Mouse (Mus musculus) large intestine, adult 2 months (tissue): ENCODE results near the gene Mzf1. TPM values are rescaled to one million over a fixed set of nuclear protein-coding genes. Genes with fewer than 3 reads are reported as not detected.

Experiments
- DNase-seq: peaks from one replicate; pipeline ENCODE4 v3.0.0-alpha.2; 2012; ENCODE audit warnings: low read depth, low spot score
- WGBS: fragments of 180-500 bp; shearing (Covaris S2); methylation state at CpG from one replicate; pipeline ENCODE4 v1.1.7; 2018; 5-methylcytosine and 5-hydroxymethylcytosine counted together
- polyA plus RNA-seq: library from polyadenylated mRNA; depleted of rRNA; stranded (reverse); fragments of >200 nt; gene quantifications from 2 replicates; pipeline ENCODE4 v1.2.3, GENCODE M21; 2012; rRNA removed

Gene Mzf1
- polyA plus RNA-seq, 1 experiment: 0.66 TPM

DNA sequence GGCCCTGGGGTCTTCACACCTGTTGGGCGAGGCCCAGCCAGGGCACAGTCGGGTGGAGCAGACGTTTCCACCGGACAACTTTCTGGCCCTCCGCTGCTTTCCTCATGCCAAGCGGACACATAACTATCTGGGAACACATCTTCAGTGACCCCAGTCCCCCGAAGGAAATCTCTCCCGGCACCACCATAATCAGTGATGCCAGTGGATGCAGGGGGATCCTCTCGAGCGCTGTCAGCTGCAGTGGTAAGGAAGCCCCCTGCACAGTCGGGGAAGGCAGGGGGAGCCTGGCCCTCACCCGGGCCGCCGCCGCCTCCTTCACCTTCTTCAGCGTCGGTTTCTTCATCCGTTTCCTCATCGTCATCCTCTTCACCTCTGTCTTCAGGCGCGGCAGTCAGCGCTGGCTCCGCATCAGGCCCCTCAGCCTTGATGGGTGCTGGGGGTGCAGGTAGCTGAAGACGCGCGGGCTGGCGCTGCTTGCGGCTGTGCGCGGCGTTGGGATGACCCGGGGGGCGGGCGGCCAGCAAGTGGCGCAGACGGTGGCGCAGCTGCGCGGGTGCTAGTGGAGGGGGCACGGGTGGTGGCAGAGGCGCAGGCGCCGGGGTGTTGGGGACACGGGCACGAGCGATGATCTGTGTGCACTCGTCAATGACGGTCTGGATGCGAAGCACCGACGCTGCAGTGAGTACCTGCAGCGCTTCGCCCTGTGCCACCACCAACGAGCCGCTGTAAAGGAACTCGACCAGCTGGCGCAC lies 47.0 kb downstream of the Mzf1 start:
- DNase-seq: no peak
- WGBS: 82% methylated on average over 57 of the region's 57 CpGs

DNA sequence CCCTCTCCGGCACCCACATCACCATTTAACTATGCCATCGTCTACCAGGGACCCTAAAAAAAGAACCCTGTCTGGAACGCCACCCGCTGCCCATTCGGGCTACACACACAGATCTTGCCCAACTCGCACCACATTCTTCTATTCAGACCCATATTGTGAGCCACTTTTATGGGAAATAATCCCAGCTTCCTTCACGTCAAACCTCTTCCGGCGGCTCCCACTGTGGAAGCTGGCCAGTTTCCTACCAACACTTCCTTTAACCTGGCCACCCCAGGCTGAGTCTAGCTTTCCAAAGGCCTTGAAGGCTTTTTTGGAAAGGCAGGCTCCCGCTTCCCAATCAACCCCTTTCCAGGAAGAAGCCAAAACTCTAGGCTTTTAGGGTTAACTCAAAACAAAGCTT lies 48.0 kb downstream of the Mzf1 start:
- 93% methylated on average over 10 of the region's 10 CpGs for WGBS
- no peak for DNase-seq

DNA sequence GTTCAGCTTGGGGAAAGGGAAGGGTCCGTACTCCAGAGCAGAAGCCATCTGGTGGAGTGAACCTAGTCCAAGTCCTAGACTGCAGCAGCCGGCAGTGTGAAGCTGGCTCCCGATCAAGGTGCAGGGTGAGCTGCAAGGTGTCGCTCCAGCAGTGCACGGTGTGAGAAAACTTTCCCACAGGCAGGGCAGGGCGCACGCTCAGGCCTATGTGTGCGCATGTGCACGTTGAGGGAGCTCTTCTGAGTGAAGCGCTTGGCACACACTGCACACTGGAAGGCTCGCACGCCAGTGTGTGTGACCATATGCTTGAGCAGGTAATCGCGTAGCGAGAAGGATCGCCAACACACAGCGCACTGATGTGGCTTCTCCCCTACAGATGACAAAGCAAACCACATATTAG lies 48.6 kb downstream of the Mzf1 start:
- 93% methylated on average over 17 of the region's 17 CpGs for WGBS
- DNase-seq: no peak

DNA sequence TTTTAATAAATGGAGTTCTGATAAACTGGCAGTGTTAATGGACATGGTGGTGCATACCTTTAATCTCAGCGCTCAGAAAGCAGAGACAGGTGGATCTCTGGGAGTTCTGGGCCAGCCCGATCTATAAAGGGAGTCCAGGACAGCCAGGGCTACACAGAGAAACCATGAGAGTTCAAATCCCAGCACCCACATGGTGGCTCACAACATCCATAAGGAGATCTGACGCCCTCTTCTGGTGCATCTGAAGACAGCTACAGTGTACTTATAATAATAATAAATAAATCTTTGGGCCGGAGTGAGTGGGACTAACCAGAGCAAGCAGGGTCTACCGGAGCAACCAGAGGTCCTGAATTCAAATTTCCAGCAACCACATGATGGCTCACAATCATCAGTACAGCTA lies 51.2 kb downstream of the Mzf1 start:
- DNase-seq: no peak
- WGBS: 82% methylated on average over 5 of the region's 5 CpGs

DNA sequence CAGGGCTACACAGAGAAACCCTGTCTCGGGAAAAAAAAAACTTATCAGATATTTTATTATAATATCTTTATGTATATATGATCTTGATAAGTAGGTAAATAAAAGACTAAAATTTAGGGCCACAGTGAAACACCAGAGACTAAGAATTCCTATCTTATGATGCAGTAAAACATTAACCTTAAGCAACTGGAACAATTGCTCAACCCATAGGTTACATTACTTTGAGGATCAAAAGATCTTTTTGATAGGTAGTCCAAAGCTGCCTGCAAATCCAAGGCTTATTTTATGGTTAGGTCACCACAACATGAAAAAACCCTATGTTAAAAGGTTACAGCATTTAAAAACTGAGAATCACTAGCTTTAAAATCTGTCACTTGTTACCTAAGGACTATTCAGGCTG lies 53.0 kb downstream of the Mzf1 start:
- WGBS: 19% methylated on average over 1 of the region's 1 CpGs

DNA sequence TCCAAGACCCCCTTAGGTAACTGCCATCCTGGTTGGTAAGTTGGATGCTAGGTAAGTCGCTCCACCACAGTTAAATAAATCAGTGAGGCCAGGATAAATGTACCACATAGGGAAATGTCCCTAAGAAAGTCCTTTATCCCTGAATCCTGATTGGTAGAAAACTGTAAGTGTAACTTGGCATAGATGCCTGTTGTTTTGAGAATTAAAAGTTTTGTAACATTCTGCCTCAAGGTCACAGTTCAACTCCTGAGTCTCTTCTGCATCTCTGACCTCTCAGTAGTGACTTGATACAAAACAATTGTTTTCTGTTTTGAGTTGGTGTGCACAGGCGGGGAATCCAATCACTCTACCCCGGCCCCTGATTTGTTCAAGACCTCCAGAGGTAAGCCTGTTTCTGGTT lies 55.7 kb downstream of the Mzf1 start, which contains the start of gene Trim28:
Gene Trim28 (plus strand): TSS at position 264 of the 400 bp plus-strand sequence.
- WGBS: 94% methylated on average over 3 of the region's 3 CpGs
- no peak for DNase-seq

More for the DNA sequence above, 53.0 kb downstream of the Mzf1 start:
- no peak for DNase-seq

DNA sequence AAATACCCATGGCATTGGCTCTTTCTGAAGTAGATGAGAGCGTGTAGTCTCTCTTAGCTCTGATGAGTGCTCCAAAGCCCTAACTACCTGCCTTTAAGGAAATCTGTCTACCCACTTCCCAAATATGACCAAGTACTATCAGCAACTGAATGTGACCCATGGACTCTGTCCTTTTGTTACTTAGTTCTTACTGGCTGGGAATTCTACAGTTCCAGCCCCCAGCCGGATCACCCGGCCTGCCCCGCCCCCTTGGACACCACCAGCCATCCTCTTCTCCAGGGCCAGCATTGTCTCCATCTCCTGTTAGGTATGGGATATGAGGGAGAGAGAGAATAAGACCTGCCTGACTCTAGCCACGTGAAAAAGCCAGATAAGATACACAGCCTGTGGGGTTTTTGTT lies 56.5 kb downstream of the Mzf1 start, which contains the start of gene Slc27a5:
Gene Slc27a5 (minus strand): TSS at position 140 of the 400 bp plus-strand sequence.
- 65% methylated on average over 5 of the region's 5 CpGs for WGBS
- DNase-seq: no peak

GRCm38 (mm10) chr7:12997230-12997629 lies 57.3 kb downstream of the Mzf1 start:
- WGBS: 69% methylated on average over 5 of the region's 5 CpGs
- DNase-seq: no peak

- no peak for DNase-seq
These were observed 58.7 kb downstream of the Mzf1 start for GRCm38 (mm10) chr7:12995862-12996261.

DNA sequence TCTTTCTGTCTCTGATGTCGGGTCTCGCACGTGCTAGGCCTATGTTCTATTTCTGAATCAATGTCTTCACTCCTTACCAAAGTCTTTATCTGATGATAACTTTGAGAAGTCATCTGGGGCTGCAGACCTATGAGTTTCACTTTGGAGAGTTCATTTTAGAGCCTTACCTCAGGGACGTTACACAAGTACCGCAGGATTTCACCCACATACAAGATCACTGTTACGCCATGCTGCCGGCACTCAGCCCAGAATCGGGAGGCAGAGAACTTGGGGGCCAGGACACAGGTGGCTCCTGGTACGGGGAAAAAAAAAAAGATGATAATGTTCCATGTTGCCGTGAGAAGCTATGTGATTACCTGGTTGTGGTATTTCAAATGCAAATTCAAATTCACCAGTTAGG lies 61.4 kb downstream of the Mzf1 start:
- WGBS: 88% methylated on average over 10 of the region's 10 CpGs

More for the DNA sequence above, 61.4 kb downstream of the Mzf1 start:
- no peak for DNase-seq

Other genes starting within 250 kb of the Mzf1 start
- gene Zfp329, start 235.9 kb downstream of the Mzf1 start, polyA plus RNA-seq: 0.87 and 1.3 TPM in 2 replicates
- 6.0 and 10.3 TPM in 2 replicates for gene Zfp110, start 220.0 kb downstream of the Mzf1 start, polyA plus RNA-seq
- 0.33 and 0.51 TPM in 2 replicates for gene Zfp128, start 173.6 kb downstream of the Mzf1 start, polyA plus RNA-seq
- 6.8 and 7.5 TPM in 2 replicates for gene Zscan22, start 156.9 kb downstream of the Mzf1 start, polyA plus RNA-seq
- 2,560 and 2,617 TPM in 2 replicates for gene Rps5, start 132.5 kb downstream of the Mzf1 start, polyA plus RNA-seq
- 0.20 and 0.27 TPM in 2 replicates for gene Rnf225, start 127.3 kb downstream of the Mzf1 start, polyA plus RNA-seq
- gene Zfp324, start 88.9 kb downstream of the Mzf1 start, polyA plus RNA-seq: 3.9 and 5.2 TPM in 2 replicates
- 2.5 and 3.4 TPM in 2 replicates for gene Zfp446, start 76.9 kb downstream of the Mzf1 start, polyA plus RNA-seq
- 0.09 and 0.23 TPM in 2 replicates for gene Slc27a5, start 56.6 kb downstream of the Mzf1 start, polyA plus RNA-seq
- gene Trim28, start 55.6 kb downstream of the Mzf1 start, polyA plus RNA-seq: 230 and 300 TPM in 2 replicates
- 16.0 and 18.3 TPM in 2 replicates for gene Zbtb45, start 44.7 kb downstream of the Mzf1 start, polyA plus RNA-seq
- gene Chmp2a, start 20.0 kb downstream of the Mzf1 start, polyA plus RNA-seq: 128 and 132 TPM in 2 replicates
- gene Ube2m, start 16.5 kb downstream of the Mzf1 start, polyA plus RNA-seq: 188 and 202 TPM in 2 replicates
- not detected in 2 replicates for gene Vmn1r85, start 40.4 kb upstream of the Mzf1 start, polyA plus RNA-seq
- gene Vmn1r86, start 65.2 kb upstream of the Mzf1 start, polyA plus RNA-seq: not detected in 2 replicates
- gene Vmn1r87, start 85.4 kb upstream of the Mzf1 start, polyA plus RNA-seq: not detected in 2 replicates
- gene Vmn1r88, start 104.8 kb upstream of the Mzf1 start, polyA plus RNA-seq: not detected in 2 replicates
- not detected in 2 replicates for gene Vmn1r89, start 158.3 kb upstream of the Mzf1 start, polyA plus RNA-seq
- 18.4 and 20.1 TPM in 2 replicates for gene Lig1, start 222.5 kb upstream of the Mzf1 start, polyA plus RNA-seq
- 1.6 and 2.2 TPM in 2 replicates for gene Zswim9, start 224.0 kb upstream of the Mzf1 start, polyA plus RNA-seq